Mouse (Mus musculus) heart, postnatal 0 days (tissue): Measurements from ENCODE around the gene Rps3.

Experiments
- CTCF ChIP-seq: IDR thresholded peaks from 2 replicates; pipeline ENCODE4 v1.5.1; 2016; ENCODE audit warnings: antibody characterized with exemption, control low read depth, low read depth
- EP300 ChIP-seq: IDR thresholded peaks from 2 replicates; pipeline ENCODE4 v1.6.1; 2016; ENCODE audit warnings: antibody characterized with exemption, low read depth

DNA sequence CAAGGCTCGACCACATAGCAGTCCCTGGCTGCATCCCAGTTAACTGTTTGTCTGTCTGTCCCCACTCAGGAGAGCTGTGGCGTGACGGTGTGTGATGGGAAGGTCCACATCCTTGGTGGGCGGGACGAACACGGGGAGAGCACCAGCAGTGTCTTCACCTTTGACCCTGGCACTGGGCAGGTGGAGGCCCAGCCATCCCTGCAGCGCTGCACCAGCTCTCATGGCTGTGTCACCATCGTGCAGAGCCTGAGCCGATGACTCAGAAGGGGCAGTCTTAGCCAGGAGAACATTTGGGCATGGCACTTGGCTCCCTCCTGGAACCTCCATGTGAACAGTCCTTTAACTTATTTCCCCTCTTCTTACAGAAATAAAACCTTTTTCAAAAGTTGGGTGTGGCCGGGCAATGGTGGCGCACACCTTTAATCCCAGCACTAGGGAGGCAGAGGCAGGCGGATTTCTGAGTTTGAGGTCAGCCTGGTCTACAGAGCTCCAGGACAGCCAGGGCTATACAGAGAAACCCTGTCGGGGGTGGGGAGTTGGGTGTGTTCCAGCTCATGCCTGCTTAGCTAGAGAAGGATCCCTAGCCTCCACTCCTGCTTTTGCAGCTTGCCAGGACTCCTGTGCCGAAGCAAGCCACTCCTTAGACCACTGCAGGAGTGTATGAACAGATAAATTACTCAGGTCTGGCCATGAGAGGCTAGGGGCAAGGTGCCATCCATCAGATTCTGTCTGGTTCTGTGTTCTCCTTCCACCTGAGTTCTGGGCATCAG is 9.7 kb downstream of the Rps3 start:
- TF ChIP-seq EP300, result no peak
- TF ChIP-seq CTCF, result no peak
